Mouse (Mus musculus) CH12.LX (cell line): ENCODE data around the gene 1700016H13Rik. TPM values are rescaled to one million over a fixed set of nuclear protein-coding genes. Genes with fewer than 3 reads are reported as not detected.

ENCODE experiments used
- DNase-seq: peaks from one replicate; pipeline ENCODE4 v3.0.0-alpha.2; 2013; ENCODE audit errors: extremely low read depth
- H3K27ac ChIP-seq: 2 replicates; pipeline ENCODE4 v1.5.1; 2012; ENCODE audit warnings: low read depth, mild to moderate bottlenecking, control low read depth, moderate library complexity; ENCODE audit not compliant: insufficient read depth
- H3K27me3 ChIP-seq: replicated peaks from 2 replicates; pipeline ENCODE3; 2012; ENCODE audit warnings: inconsistent platforms
- H3K36me3 ChIP-seq, 2 experiments: replicated peaks in 1 of 2; 2 replicates each; pipeline versions ENCODE3 to v1.6.1; 2012; ENCODE audit warnings: inconsistent platforms in 1 of 2, low read length in 1 of 2, mild to moderate bottlenecking in 1 of 2, mixed read lengths in 1 of 2, moderate library complexity in 1 of 2; ENCODE audit not compliant: control insufficient read depth in 1 of 2, insufficient read depth in 1 of 2
- H3K4me1 ChIP-seq, 2 experiments: 2 replicates each; pipeline ENCODE4 v1.6.1; 2012; ENCODE audit warnings: inconsistent platforms in 1 of 2, moderate library complexity in 1 of 2; ENCODE audit not compliant: insufficient read depth in 2 of 2, control insufficient read depth in 1 of 2
- H3K4me2 ChIP-seq: 2 replicates; pipeline ENCODE4 v1.6.1; 2012; ENCODE audit warnings: low read depth, mild to moderate bottlenecking, control low read depth; ENCODE audit not compliant: poor library complexity, insufficient read depth, severe bottlenecking
- H3K4me3 ChIP-seq, 3 experiments: fragments of 150-350 bp in 1 of 3; sonication (generic) in 1 of 3; replicated peaks in 1 of 3; 2 replicates each; pipeline versions ENCODE3 to v1.5.1; 2011 to 2012; ENCODE audit warnings: low read depth in 2 of 3, low read length in 2 of 3, mild to moderate bottlenecking in 2 of 3, moderate library complexity in 2 of 3, control low read depth in 1 of 3, improper control_type of control experiment in 1 of 3, inconsistent platforms in 1 of 3, mixed read lengths in 1 of 3; ENCODE audit not compliant: poor library complexity in 1 of 3
- H3K79me2 ChIP-seq: replicated peaks from 2 replicates; pipeline ENCODE4 v1.6.1; 2012; ENCODE audit warnings: mild to moderate bottlenecking, moderate library complexity; ENCODE audit not compliant: control insufficient read depth, poor library complexity, insufficient read depth, severe bottlenecking; ENCODE audit errors: extremely low read depth
- H3K9ac ChIP-seq: 2 replicates; pipeline ENCODE4 v1.6.1; 2012; ENCODE audit warnings: low read depth, mild to moderate bottlenecking, control low read depth, moderate library complexity; ENCODE audit not compliant: insufficient read depth
- H3K9me3 ChIP-seq: replicated peaks from 2 replicates; pipeline ENCODE3; 2012; ENCODE audit warnings: low read length, inconsistent platforms, mixed read lengths
- BHLHE40 ChIP-seq: IDR thresholded peaks from 2 replicates; pipeline ENCODE4 v1.6.1; 2011; ENCODE audit warnings: mild to moderate bottlenecking, low read depth, low read length, improper control_type of control experiment
- CHD1 ChIP-seq: IDR thresholded peaks from 2 replicates; pipeline ENCODE4 v1.6.1; 2012; ENCODE audit warnings: low read depth, low read length, improper control_type of control experiment, inconsistent platforms
- CHD2 ChIP-seq: IDR thresholded peaks from 2 replicates; pipeline ENCODE4 v1.6.1; 2011; ENCODE audit warnings: low read length, improper control_type of control experiment
- E2F4 ChIP-seq: IDR thresholded peaks from 2 replicates; pipeline ENCODE4 v1.6.1; 2011; ENCODE audit warnings: low read depth, low read length, improper control_type of control experiment; ENCODE audit not compliant: insufficient replicate concordance
- ELF1 ChIP-seq: IDR thresholded peaks from 2 replicates; pipeline ENCODE4 v1.6.1; 2014; ENCODE audit warnings: low read depth, mild to moderate bottlenecking, inconsistent platforms, low read length, improper control_type of control experiment
- ETS1 ChIP-seq: conservative IDR thresholded peaks from 2 replicates; pipeline ENCODE4 v1.6.1; 2012; ENCODE audit warnings: low read depth, mild to moderate bottlenecking, inconsistent platforms, low read length, improper control_type of control experiment, moderate library complexity
- HCFC1 ChIP-seq: IDR thresholded peaks from 2 replicates; pipeline ENCODE4 v1.6.1; 2012; ENCODE audit warnings: low read depth, mild to moderate bottlenecking, inconsistent platforms, low read length, improper control_type of control experiment
- IRF4 ChIP-seq: IDR thresholded peaks from 2 replicates; pipeline ENCODE4 v1.6.1; 2014; ENCODE audit warnings: low read depth, mild to moderate bottlenecking, inconsistent platforms, low read length, improper control_type of control experiment
- JUN ChIP-seq: IDR thresholded peaks from 2 replicates; pipeline ENCODE4 v1.6.1; 2011; ENCODE audit warnings: low read depth, mild to moderate bottlenecking, low read length, improper control_type of control experiment, moderate library complexity; ENCODE audit not compliant: insufficient read depth
- JUND ChIP-seq: conservative IDR thresholded peaks from 2 replicates; pipeline ENCODE4 v1.6.1; 2011; ENCODE audit warnings: low read depth, low read length, improper control_type of control experiment
- MAFK ChIP-seq: IDR thresholded peaks from 2 replicates; pipeline ENCODE4 v1.6.1; 2011; ENCODE audit warnings: low read length, improper control_type of control experiment; ENCODE audit not compliant: insufficient replicate concordance
- MAZ ChIP-seq: IDR thresholded peaks from 2 replicates; pipeline ENCODE4 v1.6.1; 2012; ENCODE audit warnings: low read depth, mild to moderate bottlenecking, inconsistent platforms, low read length, improper control_type of control experiment, moderate library complexity
- MEF2A ChIP-seq: IDR thresholded peaks from 2 replicates; pipeline ENCODE4 v1.6.1; 2014; ENCODE audit warnings: low read depth, mild to moderate bottlenecking, inconsistent platforms, low read length, improper control_type of control experiment, borderline replicate concordance
- MXI1 ChIP-seq: IDR thresholded peaks from 2 replicates; pipeline ENCODE4 v1.6.1; 2011; ENCODE audit warnings: mild to moderate bottlenecking, low read depth, low read length, improper control_type of control experiment
- MYC ChIP-seq: IDR thresholded peaks from 2 replicates; pipeline ENCODE4 v1.6.1; 2011; ENCODE audit warnings: low read depth, mild to moderate bottlenecking, improper control_type of control experiment, low read length
- NELFE ChIP-seq: IDR thresholded peaks from 2 replicates; pipeline ENCODE4 v1.6.1; 2011; ENCODE audit warnings: low read depth, low read length, improper control_type of control experiment
- NRF1 ChIP-seq: IDR thresholded peaks from 2 replicates; pipeline ENCODE4 v1.6.1; 2014; ENCODE audit warnings: low read depth, mild to moderate bottlenecking, inconsistent platforms, low read length, improper control_type of control experiment, moderate library complexity
- PAX5 ChIP-seq: IDR thresholded peaks from 2 replicates; pipeline ENCODE4 v1.6.1; 2012; ENCODE audit warnings: low read length, inconsistent platforms, mixed read lengths
- POLR2A ChIP-seq: IDR thresholded peaks from 2 replicates; pipeline ENCODE4 v1.6.1; 2011; ENCODE audit warnings: low read depth, mild to moderate bottlenecking, improper control_type of control experiment, low read length
- POLR2AphosphoS2 ChIP-seq: IDR thresholded peaks from 2 replicates; pipeline ENCODE4 v1.6.1; 2011; ENCODE audit warnings: low read depth, low read length, improper control_type of control experiment
- RAD21 ChIP-seq: IDR thresholded peaks from 2 replicates; pipeline ENCODE4 v1.6.1; 2011; ENCODE audit warnings: low read depth, mild to moderate bottlenecking, low read length, improper control_type of control experiment, moderate library complexity
- RCOR1 ChIP-seq: conservative IDR thresholded peaks from 2 replicates; pipeline ENCODE4 v1.6.1; 2012; ENCODE audit warnings: low read depth, mild to moderate bottlenecking, inconsistent platforms, low read length, improper control_type of control experiment
- SIN3A ChIP-seq: IDR thresholded peaks from 2 replicates; pipeline ENCODE4 v1.6.1; 2012; ENCODE audit warnings: low read length, improper control_type of control experiment, inconsistent platforms
- SMC3 ChIP-seq: IDR thresholded peaks from 2 replicates; pipeline ENCODE4 v1.6.1; 2011; ENCODE audit warnings: low read depth, low read length, improper control_type of control experiment
- TBP ChIP-seq: conservative IDR thresholded peaks from 2 replicates; pipeline ENCODE4 v1.6.1; 2011; ENCODE audit warnings: low read depth, low read length, improper control_type of control experiment
- TCF12 ChIP-seq: IDR thresholded peaks from 2 replicates; pipeline ENCODE4 v1.6.1; 2014; ENCODE audit warnings: low read depth, mild to moderate bottlenecking, inconsistent platforms, low read length, improper control_type of control experiment
- UBTF ChIP-seq: IDR thresholded peaks from 2 replicates; pipeline ENCODE4 v1.6.1; 2012; ENCODE audit warnings: low read depth, mild to moderate bottlenecking, inconsistent platforms, low read length, improper control_type of control experiment, moderate library complexity
- ZMIZ1 ChIP-seq: IDR thresholded peaks from 2 replicates; pipeline ENCODE4 v1.6.1; 2012; ENCODE audit warnings: low read depth, mild to moderate bottlenecking, inconsistent platforms, low read length, improper control_type of control experiment
- ZNF384 ChIP-seq: IDR thresholded peaks from 2 replicates; pipeline ENCODE4 v1.6.1; 2012; ENCODE audit warnings: low read depth, low read length, improper control_type of control experiment, inconsistent platforms
- dilution Hi-C: fragments of 300-500 bp; cut with MboI; formaldehyde crosslinking; loops from 2 replicates; pipeline ENCODE4 v1.14.3; 2020; ENCODE audit warnings: low sequenced_read_pairs; ENCODE audit not compliant: extremely low pct_unique_long_range_greater_than_20kb, extremely low pct_ligation_motif_present
- in situ Hi-C: fragments of 300-500 bp; cut with MboI; formaldehyde crosslinking; loops from 3 replicates; pipeline ENCODE4 v1.14.3; 2019; ENCODE audit warnings: low sequenced_read_pairs, low pct_ligation_motif_present, low pct_unique_long_range_greater_than_20kb, mixed read lengths
- polyA plus RNA-seq: library from polyadenylated mRNA; unstranded; fragments of >175 nt; gene quantifications from 2 replicates; pipeline ENCODE4 v1.2.1, GENCODE M21; 2012; ENCODE audit warnings: low read depth; ENCODE audit not compliant: insufficient read length
- total RNA-seq, 2 experiments: library from RNA; depleted of rRNA; stranded (reverse); fragments of 300-350 nt in 1 of 2; fragments of >200 nt in 1 of 2; gene quantifications; 2 replicates each; pipeline ENCODE4 v1.2.3; 2012 to 2014

Gene 1700016H13Rik
- total and polyA plus RNA-seq, 3 experiments, result not detected

DNA sequence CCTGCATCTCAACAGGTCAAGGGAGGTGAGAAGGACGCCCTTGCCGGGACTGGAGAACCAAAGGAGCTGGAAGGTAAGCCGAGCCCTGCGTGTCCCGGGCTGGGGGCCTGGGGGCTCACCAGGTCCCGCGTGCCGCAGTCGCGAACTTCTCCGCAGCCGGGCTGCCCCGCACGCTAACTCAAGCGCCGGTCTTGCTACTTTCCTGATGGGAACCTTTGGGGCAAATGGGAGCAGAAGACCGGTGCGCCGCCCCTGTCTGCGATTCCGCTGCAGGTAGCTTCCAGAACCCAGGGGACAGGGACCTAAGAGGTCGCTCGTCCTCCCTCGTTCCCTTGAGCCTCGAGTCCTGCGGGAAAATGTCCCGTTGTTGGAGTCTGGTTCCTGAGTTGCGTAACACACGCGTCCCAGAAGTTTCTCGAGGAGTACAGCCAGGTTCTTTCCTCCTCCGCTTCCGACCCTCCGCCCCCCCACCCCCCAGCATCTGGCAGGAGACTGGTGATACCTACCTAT, 36.8 kb upstream of the 1700016H13Rik start:
- in situ Hi-C loops, result no loop called here
- peaks cover 4 to 20% of the 10 kb centered on the region in 2 experiments; a peak in 3 of 4 replicates for H3K4me1 ChIP-seq
- no peaks in the 10 kb centered on the region for H3K27me3 ChIP-seq
- TF ChIP-seq BHLHE40 (no peak), MAFK (no peak)
- peaks cover 52% of the 10 kb centered on the region for H3K79me2 ChIP-seq
- no peaks in the 10 kb centered on the region for H3K9me3 ChIP-seq
- H3K9ac ChIP-seq, result peak overlapping the region; percentile 89
- H3K27ac ChIP-seq, result peak overlapping the region; percentile 80
- no peak for DNase-seq
- dilution Hi-C loops, result no loop called here
- H3K4me2 ChIP-seq, result peak overlapping the region; percentile 94
- peaks cover 0 to 4% of the 10 kb centered on the region in 2 experiments for H3K36me3 ChIP-seq
- H3K4me3 ChIP-seq, result peak overlapping the region; percentile 76 to 99 (median 93)

DNA sequence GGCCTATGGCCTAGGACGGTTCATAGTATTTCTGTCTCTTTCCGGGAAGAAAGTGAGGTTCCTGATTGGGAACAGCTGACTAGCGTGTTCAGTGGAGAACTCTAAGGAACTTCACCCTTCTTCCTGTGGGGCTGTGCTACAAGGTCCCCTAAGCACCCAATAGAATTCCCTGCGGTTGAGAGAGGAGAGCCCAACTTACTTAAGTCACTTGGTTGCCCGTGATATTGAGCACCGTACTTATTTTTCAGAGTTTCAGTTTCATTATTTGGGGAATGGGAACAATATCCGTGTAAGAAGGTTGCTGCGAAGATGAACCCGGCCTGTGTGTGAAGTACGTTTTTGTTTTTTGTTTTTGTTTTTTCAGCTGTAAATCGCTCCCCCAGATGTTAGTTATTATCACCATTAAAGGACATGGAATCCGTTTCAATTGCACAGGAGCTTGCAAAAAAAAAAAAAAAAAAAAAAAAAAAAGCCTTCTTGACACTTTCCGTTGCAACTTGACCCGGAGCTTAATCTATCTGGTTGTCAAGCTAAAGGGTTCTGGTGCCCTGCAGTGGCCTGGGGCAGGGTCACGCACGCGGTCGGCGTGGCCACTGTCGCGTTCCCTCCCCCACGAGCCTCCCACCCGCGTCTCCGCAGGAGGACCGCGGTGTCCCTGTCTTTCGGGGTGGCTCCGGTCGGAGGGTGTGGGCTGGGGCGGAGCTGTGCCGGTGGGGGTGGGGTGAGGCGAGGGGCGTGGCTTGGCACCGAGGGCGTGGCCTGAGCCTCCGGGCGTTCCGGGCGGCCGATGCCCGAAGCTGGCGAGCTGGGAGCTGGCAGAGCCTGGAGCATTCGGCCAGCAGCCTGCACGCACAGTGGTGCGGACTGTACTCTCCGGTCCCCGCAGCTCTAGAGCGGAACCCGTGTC, 36.1 kb upstream of the 1700016H13Rik start, which contains the start of gene Aff1:
Gene Aff1 (plus strand): TSS at position 751 of the 907 bp plus-strand sequence.
- Histone ChIP-seq H3K4me2 (peak within 1 kb of the TSS; percentile 94), H3K4me1 (peaks cover 0 to 13% of the 10 kb centered on the region in 2 experiments; a peak in 1 of 4 replicates), H3K36me3 (peaks cover 0 to 2% of the 10 kb centered on the region in 2 experiments), H3K9ac (peak within 1 kb of the TSS; percentile 89), H3K79me2 (peaks cover 45% of the 10 kb centered on the region), H3K27me3 (no peaks in the 10 kb centered on the region), H3K4me3 (peak within 1 kb of the TSS; percentile 76 to 99 (median 93)), H3K27ac (peak within 1 kb of the TSS; percentile 80), H3K9me3 (no peaks in the 10 kb centered on the region)
- DNase-seq, result peak; percentile 78
- in situ Hi-C loops, result no loop called here
- dilution Hi-C loops, result no loop called here
- 0 out of 2 replicates have a peak, but pooled peaks have one; percentile 29 for TF ChIP-seq UBTF
- TF ChIP-seq RCOR1, result no peak
- TF ChIP-seq NRF1, result no peak
- TF ChIP-seq MEF2A, result 0 out of 2 replicates have a peak, but pooled peaks have one; percentile 20
- no peak for TF ChIP-seq E2F4
- peak; percentile 64; the same call in 1 of the 2 replicates for TF ChIP-seq TCF12
- TF ChIP-seq JUN, result no peak
- peak; percentile 84 for TF ChIP-seq MAZ
- no peak; the same call in 1 of the 2 replicates for TF ChIP-seq JUND
- peak; percentile 27; the same call in 1 of the 2 replicates for TF ChIP-seq IRF4
- peak; percentile 91 for TF ChIP-seq CHD1
- peak; percentile 82 for TF ChIP-seq SIN3A
- TF ChIP-seq MXI1, result peak; percentile 70
- TF ChIP-seq CHD2, result peak; percentile 65
- peak; percentile 32; the same call in 1 of the 2 replicates for TF ChIP-seq POLR2AphosphoS2
- TF ChIP-seq PAX5, result no peak
- no peak; the same call in 1 of the 2 replicates for TF ChIP-seq RAD21
- peak; percentile 52; the same call in 1 of the 2 replicates for TF ChIP-seq ELF1
- peak; percentile 99 for TF ChIP-seq ZNF384
- TF ChIP-seq ZMIZ1, result peak; percentile 25; the same call in 1 of the 2 replicates
- peak; percentile 55 for TF ChIP-seq HCFC1
- peak; percentile 44 for TF ChIP-seq MYC
- peak; percentile 66 for TF ChIP-seq NELFE
- peak; percentile 2; the same call in 1 of the 2 replicates for TF ChIP-seq SMC3
- peak; percentile 30 for TF ChIP-seq ETS1
- no peak for TF ChIP-seq TBP
- peak; percentile 80 for TF ChIP-seq POLR2A
- peak; percentile 45 for TF ChIP-seq BHLHE40
